Mouse (Mus musculus): ENCODE results near the gene Gtf2ird1. TPM values are rescaled to one million over a fixed set of nuclear protein-coding genes. Genes with fewer than 3 reads are reported as not detected.

Gtf2ird1 gene
- 81.6 and 84.4 TPM in 2 replicates for polyA plus RNA-seq (2015; fragmentation: Nextera tagmentation; extraction: Ambion mirVana)

DNA sequence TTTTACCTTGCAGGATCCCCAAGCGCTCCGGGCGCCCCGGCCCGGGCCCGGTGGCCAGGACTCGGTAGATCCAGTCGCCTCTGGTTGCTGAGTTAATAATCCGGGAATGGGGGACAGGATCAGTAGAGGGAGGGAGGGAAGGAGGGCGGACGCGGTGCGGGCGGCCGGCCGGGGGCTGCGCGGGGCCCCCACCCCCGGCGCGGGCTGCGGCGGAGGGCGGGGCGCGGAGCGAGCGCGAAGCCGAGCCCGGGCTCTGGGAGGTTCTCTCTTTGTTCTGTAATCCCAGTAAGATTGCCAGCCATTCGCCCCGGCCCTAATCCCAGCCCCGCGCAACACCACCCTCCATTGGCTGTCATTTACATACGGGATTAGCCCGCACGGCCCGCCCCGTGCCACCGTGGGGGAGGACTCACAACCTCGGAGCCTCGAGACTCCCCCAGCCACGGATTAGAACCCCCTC, at the start of gene Gtf2ird1:
TSS of gene Gtf2ird1 (minus strand) at position 214 of the 460 bp plus-strand sequence.
- H3K4me2 ChIP-seq (replicated peaks), result peak within 1 kb of the TSS; percentile 77
- peaks cover 20% of the 10 kb centered on the region for H3K4me1 ChIP-seq (replicated peaks)
- H3K36me3 ChIP-seq, result peaks cover 9% of the 10 kb centered on the region
- peak within 1 kb of the TSS; percentile 72 for H3K4me3 ChIP-seq (replicated peaks)
- H3K9ac ChIP-seq, result peak within 1 kb of the TSS; percentile 86
- ATAC-seq, result peak; percentile 78
- WGBS, result under 1% methylated on average over 44 of the region's 44 CpGs
- H3K9me3 ChIP-seq, result no peaks in the 10 kb centered on the region
- H3K27me3 ChIP-seq (replicated peaks), result no peaks in the 10 kb centered on the region
- H3K27ac ChIP-seq, result peak within 1 kb of the TSS; percentile 86

GRCm38 (mm10) chr5:134505810-134506292, 49.3 kb upstream of the Gtf2ird1 start:
- Histone ChIP-seq H3K4me3 (replicated peaks) (no peak overlapping the region), H3K9me3 (no peaks in the 10 kb centered on the region), H3K9ac (no peak overlapping the region), H3K4me1 (replicated peaks) (0 out of 2 replicates have a peak, but pooled peaks cover 2% of the 10 kb centered on the region), H3K4me2 (replicated peaks) (no peak overlapping the region), H3K27ac (no peak overlapping the region), H3K36me3 (peaks cover 37% of the 10 kb centered on the region), H3K27me3 (replicated peaks) (no peaks in the 10 kb centered on the region)
- ATAC-seq, result peak; percentile 37; the same call in 1 of the 2 replicates
- WGBS, result 77% methylated on average over 9 of the region's 9 CpGs

DNA sequence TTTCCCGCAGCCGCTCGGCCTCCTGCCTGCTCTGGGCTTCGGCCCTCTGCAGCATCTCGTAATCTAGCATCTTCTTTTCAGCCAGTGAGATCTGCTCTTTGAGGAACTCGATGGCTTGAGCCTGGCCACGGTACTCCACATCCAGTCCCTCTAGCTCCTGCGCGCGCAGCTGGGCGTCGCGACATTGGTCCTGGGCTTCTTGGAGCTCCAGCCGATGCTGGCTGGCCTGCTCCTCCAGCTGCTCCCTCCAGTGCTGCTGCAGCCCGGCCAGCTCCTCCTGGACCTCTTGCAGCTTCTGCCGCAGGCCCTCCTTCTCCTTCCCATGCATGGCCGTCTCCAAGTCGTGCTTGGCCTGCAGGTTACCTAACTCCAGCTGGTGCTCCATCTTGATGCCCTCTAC, 46.1 kb upstream of the Gtf2ird1 start:
- 94% methylated on average over 18 of the region's 18 CpGs for WGBS
- Histone ChIP-seq H3K27ac (no peak overlapping the region), H3K27me3 (replicated peaks) (no peaks in the 10 kb centered on the region), H3K4me3 (replicated peaks) (no peak overlapping the region), H3K4me1 (replicated peaks) (0 out of 2 replicates have a peak, but pooled peaks cover 2% of the 10 kb centered on the region), H3K36me3 (peaks cover 21% of the 10 kb centered on the region), H3K4me2 (replicated peaks) (no peak overlapping the region), H3K9ac (no peak overlapping the region), H3K9me3 (no peaks in the 10 kb centered on the region)
- no peak for ATAC-seq

DNA sequence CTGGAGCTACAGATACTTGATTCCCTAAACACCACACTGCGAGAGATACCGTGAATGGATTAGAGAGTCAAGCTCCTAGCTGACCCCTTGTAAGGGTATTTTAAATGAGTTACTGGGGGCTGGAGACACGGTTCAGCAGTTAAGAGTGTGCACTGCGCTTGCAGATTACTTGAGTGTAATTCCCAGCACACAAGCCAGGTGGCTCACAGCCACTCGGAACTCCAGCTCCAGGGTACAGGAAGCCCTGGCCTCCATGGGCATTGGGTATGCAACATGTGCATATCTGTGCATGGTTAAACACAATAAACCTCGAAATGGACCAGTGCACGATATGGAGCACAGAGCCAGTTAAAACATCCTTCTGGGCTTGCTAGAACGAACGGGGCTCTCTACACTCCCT, 44.9 kb upstream of the Gtf2ird1 start:
- 86% methylated on average over 9 of the region's 9 CpGs for WGBS
- Histone ChIP-seq H3K9ac (no peak overlapping the region), H3K4me2 (replicated peaks) (no peak overlapping the region), H3K36me3 (peaks cover 31% of the 10 kb centered on the region), H3K27me3 (replicated peaks) (no peaks in the 10 kb centered on the region), H3K9me3 (no peaks in the 10 kb centered on the region), H3K4me1 (replicated peaks) (0 out of 2 replicates have a peak, but pooled peaks cover 2% of the 10 kb centered on the region), H3K27ac (no peak overlapping the region), H3K4me3 (replicated peaks) (no peak overlapping the region)
- ATAC-seq, result no peak

GRCm38 (mm10) chr5:134500681-134501080, 44.2 kb upstream of the Gtf2ird1 start:
- H3K36me3 ChIP-seq, result peaks cover 32% of the 10 kb centered on the region
- ATAC-seq, result no peak
- no peak overlapping the region for H3K27ac ChIP-seq
- no peaks in the 10 kb centered on the region for H3K27me3 ChIP-seq (replicated peaks)
- H3K9ac ChIP-seq, result no peak overlapping the region
- no peak overlapping the region for H3K4me3 ChIP-seq (replicated peaks)
- H3K4me2 ChIP-seq (replicated peaks), result no peak overlapping the region
- 0 out of 2 replicates have a peak, but pooled peaks cover 1% of the 10 kb centered on the region for H3K4me1 ChIP-seq (replicated peaks)
- WGBS, result 89% methylated on average over 3 of the region's 3 CpGs
- H3K9me3 ChIP-seq, result no peaks in the 10 kb centered on the region

DNA sequence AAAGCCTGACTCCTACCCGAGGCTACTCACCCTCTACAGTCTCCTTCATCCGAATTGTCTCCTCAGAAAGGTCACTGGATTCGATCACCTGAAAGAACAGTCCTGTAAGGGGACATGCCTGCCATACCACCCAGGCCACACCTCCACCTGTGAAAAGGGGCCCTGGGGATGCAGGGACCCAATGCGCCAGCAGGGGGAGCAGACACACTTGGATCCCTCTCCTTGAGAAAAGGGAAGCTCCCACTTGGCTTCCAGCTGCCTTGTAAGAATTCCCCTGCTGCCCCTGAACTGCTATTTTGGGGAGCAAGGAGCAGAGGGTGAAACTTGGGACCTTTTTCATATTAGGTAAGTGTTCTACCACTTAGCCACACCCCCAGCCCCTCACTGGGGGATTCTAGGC, 43.5 kb upstream of the Gtf2ird1 start:
- H3K4me2 ChIP-seq (replicated peaks), result no peak overlapping the region
- H3K27me3 ChIP-seq (replicated peaks), result no peaks in the 10 kb centered on the region
- H3K9me3 ChIP-seq, result no peaks in the 10 kb centered on the region
- H3K9ac ChIP-seq, result no peak overlapping the region
- H3K36me3 ChIP-seq, result peaks cover 32% of the 10 kb centered on the region
- 74% methylated on average over 4 of the region's 4 CpGs for WGBS
- H3K27ac ChIP-seq, result no peak overlapping the region
- no peaks in the 10 kb centered on the region for H3K4me1 ChIP-seq (replicated peaks)
- peak; percentile 22; the same call in 1 of the 2 replicates for ATAC-seq
- H3K4me3 ChIP-seq (replicated peaks), result no peak overlapping the region

DNA sequence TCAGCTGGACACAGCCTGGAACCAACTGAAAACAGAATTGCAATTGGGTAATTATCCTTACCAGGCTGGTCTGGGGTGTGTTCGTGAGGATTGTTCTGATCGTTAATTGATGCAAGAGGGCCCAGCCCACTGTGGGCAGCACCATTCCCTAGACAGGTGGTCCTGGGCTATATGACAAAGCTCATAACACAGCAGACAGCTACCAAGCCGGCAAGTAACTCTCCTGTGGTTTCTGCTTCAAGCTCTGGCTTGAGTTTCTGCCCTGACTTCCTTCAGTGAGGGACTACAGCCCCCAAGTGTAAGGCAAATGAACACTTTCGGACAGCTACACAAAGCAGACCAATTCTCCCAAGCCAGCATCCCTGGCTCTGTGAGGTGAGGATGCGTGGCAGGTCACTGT, 40.5 kb upstream of the Gtf2ird1 start:
- peaks cover 20% of the 10 kb centered on the region for H3K36me3 ChIP-seq
- H3K9ac ChIP-seq, result no peak overlapping the region
- peaks cover 3% of the 10 kb centered on the region; the same call in 1 of the 2 replicates for H3K4me1 ChIP-seq (replicated peaks)
- no peaks in the 10 kb centered on the region for H3K27me3 ChIP-seq (replicated peaks)
- H3K4me3 ChIP-seq (replicated peaks), result no peak overlapping the region
- no peak overlapping the region for H3K27ac ChIP-seq
- WGBS, result 95% methylated on average over 5 of the region's 5 CpGs
- no peak for ATAC-seq
- no peaks in the 10 kb centered on the region for H3K9me3 ChIP-seq
- H3K4me2 ChIP-seq (replicated peaks), result no peak overlapping the region

- Histone ChIP-seq H3K4me2 (replicated peaks) (no peak overlapping the region), H3K9me3 (no peaks in the 10 kb centered on the region), H3K9ac (no peak overlapping the region), H3K4me1 (replicated peaks) (peaks cover 8% of the 10 kb centered on the region; the same call in 1 of the 2 replicates), H3K27ac (no peak overlapping the region), H3K4me3 (replicated peaks) (no peak overlapping the region), H3K27me3 (replicated peaks) (no peaks in the 10 kb centered on the region), H3K36me3 (peaks cover 14% of the 10 kb centered on the region)
- no peak for ATAC-seq
- 70% methylated on average over 4 of the region's 4 CpGs for WGBS
These were observed 39.3 kb upstream of the Gtf2ird1 start for GRCm38 (mm10) chr5:134495796-134496195.

- no peak overlapping the region for H3K4me3 ChIP-seq (replicated peaks)
- no peaks in the 10 kb centered on the region for H3K9me3 ChIP-seq
- peaks cover 10% of the 10 kb centered on the region for H3K4me1 ChIP-seq (replicated peaks)
- WGBS, result 58% methylated on average over 11 of the region's 11 CpGs
- ATAC-seq, result peak; percentile 46; the same call in 1 of the 2 replicates
- no peaks in the 10 kb centered on the region for H3K27me3 ChIP-seq (replicated peaks)
- no peak overlapping the region for H3K4me2 ChIP-seq (replicated peaks)
- H3K9ac ChIP-seq, result no peak overlapping the region
- peaks cover 30% of the 10 kb centered on the region for H3K36me3 ChIP-seq
- H3K27ac ChIP-seq, result no peak overlapping the region
These were observed 37.6 kb upstream of the Gtf2ird1 start for GRCm38 (mm10) chr5:134494142-134494541.

DNA sequence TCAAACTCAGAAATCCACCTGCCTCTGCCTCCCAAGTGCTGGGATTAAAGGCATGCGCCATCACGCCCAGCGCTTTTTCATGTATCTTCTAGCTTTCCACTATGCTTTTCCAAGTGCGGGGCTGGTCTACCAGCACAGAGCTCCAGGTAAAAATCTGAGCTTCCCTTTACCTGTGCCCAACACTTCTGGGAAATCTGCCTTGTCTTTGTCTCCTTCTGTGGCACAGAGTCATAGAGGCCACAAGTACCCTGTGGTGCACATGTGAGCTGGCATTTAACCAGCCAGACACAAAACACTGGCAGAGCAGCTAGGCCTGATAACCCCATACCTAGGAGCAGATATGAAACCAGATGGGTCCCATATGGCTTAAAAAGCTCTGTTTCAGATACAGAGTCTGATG, 36.4 kb upstream of the Gtf2ird1 start:
- no peak for ATAC-seq
- H3K9ac ChIP-seq, result no peak overlapping the region
- peaks cover 30% of the 10 kb centered on the region for H3K36me3 ChIP-seq
- no peaks in the 10 kb centered on the region for H3K27me3 ChIP-seq (replicated peaks)
- H3K9me3 ChIP-seq, result no peaks in the 10 kb centered on the region
- 95% methylated on average over 4 of the region's 4 CpGs for WGBS
- no peak overlapping the region for H3K4me2 ChIP-seq (replicated peaks)
- H3K4me3 ChIP-seq (replicated peaks), result no peak overlapping the region
- peaks cover 10% of the 10 kb centered on the region for H3K4me1 ChIP-seq (replicated peaks)
- H3K27ac ChIP-seq, result no peak overlapping the region

GRCm38 (mm10) chr5:134491712-134492417, 35.3 kb upstream of the Gtf2ird1 start:
- Histone ChIP-seq H3K4me1 (replicated peaks) (peaks cover 10% of the 10 kb centered on the region), H3K36me3 (peaks cover 22% of the 10 kb centered on the region), H3K9me3 (no peaks in the 10 kb centered on the region), H3K27ac (0 out of 2 replicates have a peak overlapping the region, but pooled peaks have one; percentile 3), H3K4me2 (replicated peaks) (no peak overlapping the region), H3K9ac (no peak overlapping the region), H3K4me3 (replicated peaks) (no peak overlapping the region), H3K27me3 (replicated peaks) (no peaks in the 10 kb centered on the region)
- WGBS, result 30% methylated on average over 18 of the region's 18 CpGs
- peak; percentile 63 for ATAC-seq

DNA sequence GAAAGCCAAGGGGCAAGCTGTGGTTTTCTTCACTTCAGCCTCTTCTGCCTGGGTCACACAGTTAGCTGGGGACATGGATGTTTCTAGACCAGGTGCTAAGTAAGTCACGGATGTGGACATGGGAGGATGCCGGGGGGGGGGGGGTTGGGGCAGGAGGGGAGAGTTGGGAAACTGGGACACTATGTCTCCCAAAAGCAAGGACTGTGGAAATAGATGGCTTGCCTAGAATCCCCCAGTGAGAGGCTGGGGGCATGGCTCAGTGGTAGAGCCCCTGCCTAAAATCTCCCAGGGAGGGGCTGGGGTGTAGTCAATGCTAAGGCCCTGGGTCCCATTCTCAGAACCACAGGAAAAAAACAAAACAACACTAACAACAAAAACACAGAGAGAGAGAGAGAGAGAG, 34.7 kb upstream of the Gtf2ird1 start:
- no peak overlapping the region for H3K4me3 ChIP-seq (replicated peaks)
- H3K27me3 ChIP-seq (replicated peaks), result no peaks in the 10 kb centered on the region
- H3K9me3 ChIP-seq, result no peaks in the 10 kb centered on the region
- no peak overlapping the region for H3K27ac ChIP-seq
- peaks cover 18% of the 10 kb centered on the region for H3K36me3 ChIP-seq
- H3K4me2 ChIP-seq (replicated peaks), result no peak overlapping the region
- peaks cover 10% of the 10 kb centered on the region for H3K4me1 ChIP-seq (replicated peaks)
- no peak for ATAC-seq
- no peak overlapping the region for H3K9ac ChIP-seq
- 90% methylated on average over 2 of the region's 2 CpGs for WGBS

Data from intestine, embryonic 15.5 days (tissue).